8 mouse cellular contexts compared by ENCODE assay signal in genomic region chr14:78236144-78236543, GRCm38 (mm10).
A peak's percentile ranks its signal among the peaks of the same experiment; 100 is the strongest.
DNase-seq lines count a peak whose midpoint lies in the region; ATAC-seq and TF ChIP-seq lines count a peak whose summit lies in the region.

No protein-coding gene starts in this region.

- TF ChIP-seq EP300 in heart, postnatal 0 days (IDR thresholded peaks at IDR 0.05; ENCODE audit: low read depth) = no peak

- TF ChIP-seq POLR2A in lung, adult 2 months (IDR thresholded peaks at IDR 0.05; ENCODE audit: borderline replicate concordance, extremely low read depth, low read depth, low read length) = no peak

- no peak overlapping the region for H3K4me2 ChIP-seq in heart, postnatal 0 days (ENCODE audit: low read depth, low read length)

- no peaks in the 10 kb centered on the region for H3K36me3 ChIP-seq in heart, postnatal 0 days (replicated peaks; ENCODE audit: control insufficient read depth, insufficient read depth, low read length)

- no peaks in the 10 kb centered on the region for H3K4me1 ChIP-seq in heart, postnatal 0 days (ENCODE audit: control insufficient read depth, insufficient read depth)
- H3K4me1 ChIP-seq in lung, adult 2 months (ENCODE audit: control insufficient read depth, insufficient read depth, low read length) = no peaks in the 10 kb centered on the region

- H3K4me3 ChIP-seq in gastrocnemius, adult 2 months = no peak overlapping the region
- no peak overlapping the region for H3K4me3 ChIP-seq in heart, postnatal 0 days (ENCODE audit: low read depth, low read length)
- no peak overlapping the region for H3K4me3 ChIP-seq in lung, adult 2 months (replicated peaks; ENCODE audit: extremely low read depth, low read depth, low read length)

- intact Hi-C loops in gastrocnemius, adult 2 months (cut with DNase I) = no loop called here

- H3K27me3 ChIP-seq in heart, postnatal 0 days (ENCODE audit: control insufficient read depth, insufficient read depth, low read length) = no peaks in the 10 kb centered on the region

- no peak overlapping the region for H3K9ac ChIP-seq in heart, postnatal 0 days (replicated peaks; ENCODE audit: low read depth, low read length)

- ATAC-seq in heart, postnatal 0 days (ENCODE audit: insufficient read depth, low read depth) = peak; percentile 55; the same call in 1 of the 2 replicates
- ATAC-seq in megakaryocyte-erythroid progenitor cell, adult 5-6 weeks (replicated peaks; ENCODE audit: low FRiP score, low TSS enrichment, poor library complexity, severe bottlenecking) = no peak

- DNase-seq in gastrocnemius, adult 2 months = peak; percentile 25
- no peak for DNase-seq in gastrocnemius, postnatal 25 days
- peak; percentile 73 to 92 for DNase-seq in adrenal gland, adult (ENCODE audit: inconsistent age in 2 of 2, low spot score in 1 of 2)
- peak; percentile 49 for DNase-seq in heart, postnatal 0 days (ENCODE audit: low spot score)
- peak; percentile 6 for DNase-seq in lung, adult 2 months
- no peak for DNase-seq in embryo, embryonic 9.5 days (ENCODE audit: extremely low spot score)
- no peak for DNase-seq in B cell, adult 2 months

- H3K27ac ChIP-seq in gastrocnemius, adult 2 months = no peak overlapping the region
- no peak overlapping the region for H3K27ac ChIP-seq in heart, postnatal 0 days (ENCODE audit: low read depth)

- 32% methylated on average over 4 of the region's 4 CpGs for WGBS in heart, postnatal 0 days
- 46% methylated on average over 4 of the region's 4 CpGs for WGBS in lung, adult 2 months

- TF ChIP-seq CTCF in gastrocnemius, adult 2 months (IDR thresholded peaks at IDR 0.05) = no peak
- no peak for TF ChIP-seq CTCF in heart, postnatal 0 days (IDR thresholded peaks at IDR 0.05; ENCODE audit: low read depth)
- no peak for TF ChIP-seq CTCF in lung, adult 2 months (IDR thresholded peaks at IDR 0.05; ENCODE audit: insufficient read depth, low read length)

- H3K9me3 ChIP-seq in heart, postnatal 0 days (replicated peaks; ENCODE audit: control insufficient read depth, low read length) = no peaks in the 10 kb centered on the region

Comparison
In these comparisons a context has a peak if more than half of its experiments do, and no peak if none do; other contexts are left out.
1. DNase-seq: peak in gastrocnemius, adult 2 months (single experiment), adrenal gland, adult (2 of 2), heart, postnatal 0 days (single experiment) and lung, adult 2 months (single experiment); none in gastrocnemius, postnatal 25 days (single experiment), embryo, embryonic 9.5 days (single experiment) and B cell, adult 2 months (0 of 2).